Mouse (Mus musculus) spleen, adult 2 months (tissue): ENCODE data around the gene 4932438A13Rik.

ENCODE experiments used
- CTCF ChIP-seq: fragments of 200-500 bp; IDR thresholded peaks from 2 replicates; pipeline ENCODE4 v1.5.1; 2011; ENCODE audit warnings: mild to moderate bottlenecking, inconsistent platforms; ENCODE audit not compliant: insufficient read depth, insufficient read length, insufficient replicate concordance; ENCODE audit errors: extremely low read depth
- POLR2A ChIP-seq: fragments of 200-500 bp; IDR thresholded peaks from 2 replicates; pipeline ENCODE4 v1.6.1; 2011; ENCODE audit warnings: low read depth, low read length, inconsistent platforms

GRCm38 (mm10) chr3:37073211-37073610 is 210.3 kb downstream of the 4932438A13Rik start:
- no peak for TF ChIP-seq CTCF
- TF ChIP-seq POLR2A: no peak
